Mouse (Mus musculus) CH12.LX (cell line): ENCODE measurements at regions not wholly inside any gene's neighbourhood (a gene's known extent, or its start where the extent isn't known, plus 50 kb on each side); places are given as distances from the start of the nearest gene placed in this dataset.

ENCODE experiments used
- CTCF ChIP-seq, 2 experiments: IDR thresholded peaks in 1 of 2; conservative IDR thresholded peaks in 1 of 2; 2 replicates each; pipeline ENCODE4 v1.5.1; 2011 to 2012; ENCODE audit warnings: low read depth in 2 of 2, low read length in 2 of 2, improper control_type of control experiment in 1 of 2, inconsistent platforms in 1 of 2, mild to moderate bottlenecking in 1 of 2, moderate library complexity in 1 of 2
- E2F4 ChIP-seq: IDR thresholded peaks from 2 replicates; pipeline ENCODE4 v1.6.1; 2011; ENCODE audit warnings: low read depth, low read length, improper control_type of control experiment; ENCODE audit not compliant: insufficient replicate concordance
- MAX ChIP-seq: IDR thresholded peaks from 2 replicates; pipeline ENCODE4 v1.6.1; 2011; ENCODE audit warnings: low read length, improper control_type of control experiment
- MXI1 ChIP-seq: IDR thresholded peaks from 2 replicates; pipeline ENCODE4 v1.6.1; 2011; ENCODE audit warnings: mild to moderate bottlenecking, low read depth, low read length, improper control_type of control experiment
- NELFE ChIP-seq: IDR thresholded peaks from 2 replicates; pipeline ENCODE4 v1.6.1; 2011; ENCODE audit warnings: low read depth, low read length, improper control_type of control experiment
- POLR2A ChIP-seq: IDR thresholded peaks from 2 replicates; pipeline ENCODE4 v1.6.1; 2011; ENCODE audit warnings: low read depth, mild to moderate bottlenecking, improper control_type of control experiment, low read length
- TCF12 ChIP-seq: IDR thresholded peaks from 2 replicates; pipeline ENCODE4 v1.6.1; 2014; ENCODE audit warnings: low read depth, mild to moderate bottlenecking, inconsistent platforms, low read length, improper control_type of control experiment
- USF2 ChIP-seq: conservative IDR thresholded peaks from 2 replicates; pipeline ENCODE4 v1.6.1; 2011; ENCODE audit warnings: low read depth, low read length, improper control_type of control experiment

GRCm38 (mm10) chr4:99516883-99517282 is 139.2 kb upstream of the Foxd3 start:
- TF ChIP-seq CTCF (conservative IDR thresholded peaks at IDR 0.05 in 1 of 2, IDR thresholded peaks at IDR 0.05 in 1 of 2; ENCODE audit: low read depth in 2 of 2, low read length in 2 of 2), result no peak
- TF ChIP-seq POLR2A, result no peak
- no peak for TF ChIP-seq TCF12
- no peak for TF ChIP-seq MAX
- TF ChIP-seq MXI1, result no peak
- TF ChIP-seq E2F4, result no peak
- TF ChIP-seq NELFE, result no peak
- TF ChIP-seq USF2, result no peak
